Mouse (Mus musculus) heart, postnatal 0 days (tissue): Measurements from ENCODE around the gene Rbfox1.
A peak's percentile ranks its signal among the peaks of the same experiment; 100 is the strongest.

ENCODE experiments used
- CTCF ChIP-seq: IDR thresholded peaks from 2 replicates; pipeline ENCODE4 v1.5.1; 2016; ENCODE audit warnings: antibody characterized with exemption, control low read depth, low read depth
- EP300 ChIP-seq: IDR thresholded peaks from 2 replicates; pipeline ENCODE4 v1.6.1; 2016; ENCODE audit warnings: antibody characterized with exemption, low read depth

DNA sequence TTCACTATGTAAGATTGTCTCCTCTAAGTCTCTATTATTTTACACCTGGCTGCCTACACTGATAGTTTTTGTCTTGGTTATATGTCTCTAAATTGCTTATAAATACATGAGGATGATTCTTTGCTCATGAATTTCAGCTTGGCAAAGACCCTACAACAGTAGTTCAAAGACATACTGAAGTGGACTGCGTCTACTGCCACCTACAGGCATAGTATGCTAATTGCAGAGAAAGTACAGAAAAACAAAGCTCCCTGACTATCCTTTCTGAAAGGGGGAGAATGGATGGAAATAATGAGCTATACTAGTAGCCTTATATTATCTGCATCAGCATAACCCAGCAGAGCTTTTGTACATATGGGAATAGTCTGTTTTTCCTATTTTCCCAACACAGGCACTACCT lies 1390.7 kb downstream of the Rbfox1 start:
- TF ChIP-seq CTCF, result peak; percentile 49
- TF ChIP-seq EP300, result no peak
